19 mouse cellular contexts compared by ENCODE assay signal in genomic region chr10:75178911-75179310, GRCm38 (mm10).
"Had no signal": no experiment of that assay in that cellular context is flagged by ENCODE, and none has a peak within 500 bp of the region (broad histone marks: within the 10 kb centered on the region; RNA-seq: fewer than 3 reads in every experiment).

No protein-coding gene starts in this region.

- H3K27me3 ChIP-seq: liver, embryonic 15.5 days; lung, embryonic 15.5 days; megakaryocyte, embryonic 14.5 days; midbrain, embryonic 13.5 days; midbrain, embryonic 15.5 days; neural tube, embryonic 12.5 days; stomach, embryonic 15.5 days had no signal

- H3K4me2 ChIP-seq: liver, embryonic 15.5 days; lung, embryonic 15.5 days; midbrain, embryonic 11.5 days; midbrain, embryonic 13.5 days; midbrain, embryonic 15.5 days; neural tube, embryonic 12.5 days; stomach, embryonic 15.5 days had no signal

- H3K9me3 ChIP-seq: liver, embryonic 15.5 days; lung, embryonic 15.5 days; midbrain, embryonic 13.5 days; midbrain, embryonic 15.5 days; neural tube, embryonic 12.5 days; stomach, embryonic 15.5 days had no signal

- H3K4me1 ChIP-seq: midbrain, embryonic 13.5 days; midbrain, embryonic 15.5 days; neural tube, embryonic 12.5 days had no signal

- ATAC-seq: liver, postnatal 0 days; lung, postnatal 0 days; midbrain, embryonic 13.5 days; midbrain, embryonic 15.5 days had no signal

- H3K27ac ChIP-seq: liver, embryonic 15.5 days; lung, embryonic 15.5 days; macrophage; midbrain, embryonic 13.5 days; midbrain, embryonic 15.5 days; neural tube, embryonic 12.5 days; stomach, embryonic 15.5 days; stomach, postnatal 0 days had no signal

- H3K4me3 ChIP-seq: liver, embryonic 15.5 days; lung, embryonic 15.5 days; megakaryocyte, embryonic 14.5 days; midbrain, embryonic 13.5 days; midbrain, embryonic 15.5 days; neural tube, embryonic 12.5 days; stomach, embryonic 15.5 days had no signal

- H3K9ac ChIP-seq: liver, embryonic 15.5 days; liver, postnatal 0 days; lung, embryonic 15.5 days; midbrain, embryonic 13.5 days; midbrain, embryonic 15.5 days; neural tube, embryonic 12.5 days; stomach, embryonic 15.5 days had no signal

- DNase-seq: liver, postnatal 0 days; lung, adult 2 months; lung, postnatal 14 days; lung, postnatal 36 days; right cerebral cortex, postnatal 14 days; thymus, adult 2 months; thymus, postnatal 25 days; thymus, postnatal 4 days had no signal
